Mouse (Mus musculus): Measurements from ENCODE around the gene Tmem200a.
"Not testable (repeated sequence)": the region's sequence is repeated elsewhere in the genome, so short reads cannot be mapped to it uniquely, and the experiment has no call there.

Gene Tmem200a

GRCm38 (mm10) chr10:25962863-25963262, 116.0 kb downstream of the Tmem200a start:
- no peak for DNase-seq

GRCm38 (mm10) chr10:25961066-25961465, 117.8 kb downstream of the Tmem200a start:
- no peak for DNase-seq

GRCm38 (mm10) chr10:25958762-25959753, 119.8 kb downstream of the Tmem200a start:
- no peak for DNase-seq

GRCm38 (mm10) chr10:25954641-25955228, 124.1 kb downstream of the Tmem200a start:
- DNase-seq = no peak

GRCm38 (mm10) chr10:25952838-25953237, 126.0 kb downstream of the Tmem200a start:
- no peak for DNase-seq

- no peak for DNase-seq
These were observed 126.7 kb downstream of the Tmem200a start for GRCm38 (mm10) chr10:25952150-25952549.

- DNase-seq = no peak
These were observed 133.0 kb downstream of the Tmem200a start for GRCm38 (mm10) chr10:25945866-25946265.

GRCm38 (mm10) chr10:25944641-25945040, 134.2 kb downstream of the Tmem200a start:
- no peak for DNase-seq

- no peak for DNase-seq
These were observed 147.1 kb downstream of the Tmem200a start for GRCm38 (mm10) chr10:25931796-25932195.

GRCm38 (mm10) chr10:25929401-25930150, 149.3 kb downstream of the Tmem200a start:
- peak; percentile 4 for DNase-seq

- DNase-seq = no peak
These were observed 149.9 kb downstream of the Tmem200a start for GRCm38 (mm10) chr10:25928861-25929368.

GRCm38 (mm10) chr10:25928448-25928786, 150.4 kb downstream of the Tmem200a start:
- no peak for DNase-seq

GRCm38 (mm10) chr10:25927553-25928447, 151.1 kb downstream of the Tmem200a start:
- no peak for DNase-seq

- no peak for DNase-seq
These were observed 158.1 kb downstream of the Tmem200a start for GRCm38 (mm10) chr10:25920640-25921278.

- DNase-seq = no peak
These were observed 160.7 kb downstream of the Tmem200a start for GRCm38 (mm10) chr10:25918103-25918502.

- DNase-seq = no peak
These were observed 168.6 kb downstream of the Tmem200a start for GRCm38 (mm10) chr10:25910270-25910669.

GRCm38 (mm10) chr10:25908027-25909012, 170.5 kb downstream of the Tmem200a start:
- no peak for DNase-seq

- DNase-seq = not testable (repeated sequence)
These were observed 184.7 kb downstream of the Tmem200a start for GRCm38 (mm10) chr10:25894126-25894525.

- DNase-seq = no peak
These were observed 191.6 kb downstream of the Tmem200a start for GRCm38 (mm10) chr10:25887225-25887624.

GRCm38 (mm10) chr10:25884512-25884911, 194.3 kb downstream of the Tmem200a start:
- DNase-seq = no peak

All from lung, postnatal 14 days (tissue).